Mouse (Mus musculus) frontal cortex, postnatal 36 days (tissue): ENCODE measurements around the gene Kcnh6.

Experiments
- DNase-seq, 2 experiments: peaks; one replicate each; pipeline ENCODE4 v3.0.0; 2022; ENCODE audit warnings: low spot score in 2 of 2

Kcnh6 gene

GRCm38 (mm10) chr11:106007821-106008220, at the start of gene Kcnh6:
Gene Kcnh6 (plus strand): TSS chr11:106008124.
- DNase-seq, result no peak

GRCm38 (mm10) chr11:105958566-105958965, 49.4 kb upstream of the Kcnh6 start:
- no peak for DNase-seq

DNA sequence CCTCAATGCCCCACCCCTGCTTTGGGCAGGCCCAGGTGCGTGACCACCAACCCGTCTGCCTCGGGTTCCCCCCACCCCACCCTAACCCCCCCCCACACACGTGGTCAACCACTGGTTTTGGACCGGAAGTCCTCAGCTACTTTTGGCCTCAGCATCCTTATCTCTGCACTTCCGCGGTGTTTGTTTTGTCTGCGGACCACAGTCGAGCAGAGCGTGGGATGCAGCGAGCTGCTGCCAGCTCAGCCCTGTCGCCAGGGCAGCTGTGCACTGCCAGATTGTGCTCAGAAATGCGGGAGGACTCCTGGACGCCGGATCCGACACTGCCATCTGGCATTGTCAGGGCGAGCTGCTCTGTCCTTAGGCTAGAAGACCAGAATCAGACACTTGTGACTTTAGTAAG, 48.6 kb upstream of the Kcnh6 start:
- DNase-seq, result peak in 1 of 2 experiments; percentile 59

DNA sequence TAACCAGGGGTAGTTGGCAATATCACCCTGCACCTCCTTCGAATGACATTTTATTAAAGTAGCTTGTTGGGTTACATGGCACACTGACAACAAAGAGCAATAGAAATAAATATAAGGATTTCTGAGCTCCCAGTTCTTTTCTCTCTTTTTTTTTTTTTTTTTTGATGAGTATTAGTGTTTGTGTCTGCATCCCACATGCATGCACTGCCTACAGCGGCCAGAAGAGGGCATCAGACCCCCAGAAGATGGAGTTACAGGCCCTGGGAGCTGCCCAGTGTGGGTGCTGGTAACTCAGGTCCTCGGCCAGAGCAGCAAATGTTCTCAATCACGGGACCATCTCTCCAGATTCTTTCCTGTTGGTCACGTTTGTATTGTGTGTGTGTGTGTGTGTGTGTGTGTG, 43.2 kb upstream of the Kcnh6 start:
- no peak for DNase-seq

DNA sequence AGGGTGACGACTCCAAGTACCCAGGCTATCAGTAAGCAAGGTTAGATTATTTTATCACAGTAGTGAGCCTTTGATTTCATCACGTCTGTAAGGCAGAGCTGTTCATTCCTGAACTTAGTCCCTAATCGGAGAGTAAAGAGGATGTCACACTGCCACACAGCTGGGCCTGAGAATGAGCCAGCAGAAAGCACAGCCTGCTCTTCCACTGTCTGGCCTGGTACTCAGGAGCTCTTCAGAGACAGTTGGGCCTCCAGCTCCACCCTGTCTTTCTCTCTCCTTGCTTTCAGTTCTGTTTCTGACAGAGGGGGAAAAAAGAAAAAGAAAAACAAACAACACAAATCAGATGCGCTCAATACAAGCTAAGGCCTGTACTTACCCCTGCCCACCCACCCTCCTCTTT, 41.6 kb upstream of the Kcnh6 start:
- DNase-seq, result no peak

GRCm38 (mm10) chr11:105967741-105968574, 40.0 kb upstream of the Kcnh6 start, which contains the start of gene Ace:
Gene Ace (plus strand): TSS chr11:105967945.
- DNase-seq, result no peak

DNA sequence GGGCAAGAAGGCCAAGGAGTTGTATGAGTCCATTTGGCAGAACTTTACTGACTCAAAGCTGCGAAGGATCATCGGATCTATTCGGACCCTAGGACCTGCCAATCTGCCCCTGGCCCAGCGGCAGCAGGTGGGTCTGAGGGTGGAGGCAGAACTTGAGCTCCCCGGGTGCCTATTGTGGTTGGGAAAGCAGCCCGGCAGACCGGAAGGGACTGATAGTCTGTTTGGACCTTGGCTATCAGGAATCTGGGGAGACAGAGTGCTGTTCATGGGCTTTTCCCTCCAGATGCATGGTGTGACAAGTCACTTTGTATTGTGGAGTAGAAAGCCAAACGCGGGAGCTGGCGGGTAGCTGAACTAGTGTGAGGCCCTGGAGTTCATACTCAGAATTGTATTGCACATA, 39.0 kb upstream of the Kcnh6 start:
- DNase-seq, result no peak

GRCm38 (mm10) chr11:105969516-105969915, 38.4 kb upstream of the Kcnh6 start:
- DNase-seq, result no peak

DNA sequence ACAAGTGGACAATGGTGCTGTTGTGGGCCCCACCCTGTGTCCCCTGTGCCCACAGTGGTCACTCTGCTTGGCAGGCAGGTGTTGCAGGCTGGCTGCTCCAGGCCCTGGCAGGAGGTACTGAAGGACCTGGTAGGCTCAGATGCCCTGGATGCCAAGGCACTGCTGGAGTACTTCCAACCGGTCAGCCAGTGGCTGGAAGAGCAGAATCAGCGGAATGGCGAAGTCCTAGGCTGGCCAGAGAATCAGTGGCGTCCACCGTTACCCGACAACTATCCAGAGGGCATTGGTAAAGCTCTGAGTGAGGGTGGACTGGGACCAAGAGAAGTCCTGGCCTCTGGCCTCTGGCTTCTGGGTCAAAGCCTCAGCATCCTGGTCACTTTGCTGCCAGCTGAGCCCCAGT, 33.3 kb upstream of the Kcnh6 start:
- DNase-seq, result no peak

GRCm38 (mm10) chr11:105975050-105975449, 32.9 kb upstream of the Kcnh6 start:
- DNase-seq, result no peak

GRCm38 (mm10) chr11:105975636-105976035, 32.3 kb upstream of the Kcnh6 start:
- no peak for DNase-seq

DNA sequence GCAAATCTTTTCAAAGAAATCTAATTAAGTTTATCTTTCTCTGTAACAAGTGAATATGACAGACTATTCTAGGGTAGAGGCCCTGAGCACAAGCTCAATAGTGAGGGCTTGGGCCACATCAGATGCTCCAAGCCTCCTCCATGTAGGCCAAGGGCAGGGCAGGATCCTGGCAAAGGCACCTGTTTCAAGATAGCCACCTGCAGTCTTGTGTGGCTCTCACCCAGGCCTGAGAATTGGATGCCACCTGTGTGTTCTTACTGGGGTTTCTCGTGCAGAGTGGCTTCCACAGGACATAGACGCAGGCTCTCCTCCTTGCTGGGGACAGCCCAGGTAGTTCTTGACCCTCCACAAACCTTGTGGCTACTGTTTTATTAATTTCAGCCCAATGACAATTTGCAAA, 29.7 kb upstream of the Kcnh6 start:
- DNase-seq, result no peak

DNA sequence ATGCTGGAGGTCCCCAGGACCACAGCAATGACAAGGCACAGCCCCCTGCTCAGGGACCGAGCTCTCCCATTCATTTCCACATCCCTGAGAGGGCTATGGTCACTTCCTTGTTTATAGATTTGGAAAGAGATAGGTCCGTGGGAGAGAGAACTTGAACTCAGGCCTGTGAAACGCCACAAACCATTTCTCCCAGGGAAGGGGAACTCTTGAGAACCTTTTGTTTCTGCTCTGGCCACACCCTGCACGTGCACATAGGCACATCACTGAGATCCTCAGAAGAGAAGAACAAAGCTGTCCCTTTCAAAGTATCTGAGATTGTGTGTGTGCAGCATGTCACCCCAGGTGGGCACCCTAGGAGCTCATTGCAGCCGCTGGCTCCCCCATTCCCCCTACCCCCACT, 29.3 kb upstream of the Kcnh6 start:
- no peak for DNase-seq

- DNase-seq, result no peak
Observed at GRCm38 (mm10) chr11:105984452-105984851, 23.5 kb upstream of the Kcnh6 start.

- no peak for DNase-seq
Observed at GRCm38 (mm10) chr11:105987446-105987845, 20.5 kb upstream of the Kcnh6 start.

DNA sequence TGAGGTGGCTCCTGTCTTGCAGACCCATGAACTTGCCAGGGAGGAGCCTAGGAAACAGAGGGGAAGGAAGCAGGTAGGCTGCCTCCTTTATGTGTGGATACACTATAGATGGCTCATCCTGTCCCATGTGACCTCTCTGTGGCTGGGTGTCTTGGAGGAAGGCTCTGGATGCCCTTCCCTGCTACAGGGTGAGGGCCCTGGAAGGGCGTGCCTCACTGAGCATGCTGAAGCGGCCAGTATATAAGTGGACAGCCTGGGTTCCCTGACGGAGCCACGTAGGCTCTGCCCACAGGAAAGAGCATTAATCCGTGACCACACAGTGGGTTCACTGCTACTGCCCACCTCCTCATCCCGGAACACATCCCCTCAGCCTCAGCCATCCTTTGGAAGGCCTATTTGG, 18.5 kb upstream of the Kcnh6 start:
- no peak for DNase-seq

GRCm38 (mm10) chr11:105990231-105990630, 17.7 kb upstream of the Kcnh6 start:
- DNase-seq, result no peak

- DNase-seq, result no peak
Observed at GRCm38 (mm10) chr11:105994375-105994774, 13.5 kb upstream of the Kcnh6 start, which contains the start of gene Ace3. Gene Ace3 (plus strand): TSS chr11:105994675.

- DNase-seq, result no peak
Observed at GRCm38 (mm10) chr11:106000062-106000461, 7.9 kb upstream of the Kcnh6 start.

DNA sequence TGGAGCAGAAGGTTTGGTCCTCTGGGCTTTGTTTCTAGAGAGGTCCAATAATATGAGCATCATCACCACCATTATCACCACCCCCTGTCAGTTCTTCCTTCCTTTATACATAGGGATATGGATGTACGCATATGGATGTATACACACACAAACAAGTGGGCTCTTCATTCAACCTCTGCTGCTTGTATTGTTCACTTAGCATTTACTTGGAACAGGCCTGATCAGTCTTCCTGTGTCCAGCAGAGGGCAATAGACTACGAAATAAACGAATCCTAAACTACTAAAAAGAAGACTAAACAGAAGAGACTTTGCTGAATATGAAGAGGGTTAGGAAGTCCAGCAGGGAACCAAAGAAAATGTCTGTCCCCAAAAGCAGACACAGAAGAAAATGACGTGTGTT, 6.2 kb upstream of the Kcnh6 start:
- peak in 1 of 2 experiments; percentile 43 for DNase-seq

- no peak for DNase-seq
Observed at GRCm38 (mm10) chr11:106004576-106004975, 3.3 kb upstream of the Kcnh6 start.

DNA sequence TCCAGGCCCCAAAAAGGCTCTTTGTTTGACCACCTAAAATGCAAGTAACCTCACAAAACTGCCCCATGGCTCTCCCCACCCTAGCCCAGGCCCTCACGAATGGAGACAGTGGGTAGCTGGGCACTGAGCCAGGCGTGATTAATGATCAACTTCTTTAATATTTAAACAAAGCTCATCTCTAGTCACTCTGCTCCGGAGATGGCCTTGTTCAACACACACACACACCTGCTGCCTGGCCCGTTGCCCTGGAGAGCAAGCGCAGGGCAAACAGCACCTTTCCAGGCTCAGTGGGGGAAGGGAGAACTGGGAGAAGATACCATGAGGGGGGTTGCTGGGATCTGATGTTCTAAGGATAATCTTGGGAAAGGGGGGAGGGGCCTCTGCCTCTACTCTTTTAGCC, 2.0 kb upstream of the Kcnh6 start:
- DNase-seq, result no peak

GRCm38 (mm10) chr11:106012711-106013110, 4.8 kb downstream of the Kcnh6 start:
- DNase-seq, result no peak
